Mouse (Mus musculus): ENCODE results near the gene Arsj.

- no peak for TF ChIP-seq POLR2A (IDR thresholded peaks at IDR 0.05; ENCODE audit: low read depth, low read length)
- no peak for TF ChIP-seq CTCF (conservative IDR thresholded peaks at IDR 0.05; ENCODE audit: insufficient read depth, insufficient read length, low read depth, low read length)
Observed at GRCm38 (mm10) chr3:126397451-126397850, 34.0 kb downstream of the Arsj start.

Data from kidney, adult 2 months (tissue).